Mouse (Mus musculus): ENCODE results near the gene Klhl9. TPM values are rescaled to one million over a fixed set of nuclear protein-coding genes. Genes with fewer than 3 reads are reported as not detected.
"Not testable (repeated sequence)": the region's sequence is repeated elsewhere in the genome, so short reads cannot be mapped to it uniquely, and the experiment has no call there.

Klhl9 gene
- total RNA-seq (2021): 10 to 100 TPM; 85.2 to 88.5 TPM
- long read RNA-seq, experiment 1, full-length matches to known transcripts: 9 of 9 reads
- long read RNA-seq, experiment 1, partial matches to known transcripts: 0 of 9 reads
- long read RNA-seq, experiment 1, other reads (novel, unspliced or antisense): 0 of 9 reads
- long read RNA-seq, experiment 2, full-length matches to known transcripts: 38 of 39 reads
- long read RNA-seq, experiment 2, partial matches to known transcripts: 0 of 39 reads
- long read RNA-seq, experiment 2, other reads (novel, unspliced or antisense): 1 of 39 reads

- DNase-seq (ENCODE audit: low spot score in 2 of 2): peak; percentile 78 to 89
Measured at GRCm38 (mm10) chr4:88721791-88722721, at the start of gene Klhl9, which contains the start of gene Gm26566. Gene Klhl9 (minus strand): TSS chr4:88722465. Gene Gm26566 (plus strand): TSS chr4:88721805.

- peak in 1 of 2 experiments; percentile 18 for DNase-seq (ENCODE audit: low spot score in 2 of 2)
Measured at GRCm38 (mm10) chr4:88763384-88764018, 41.2 kb upstream of the Klhl9 start.

GRCm38 (mm10) chr4:88762341-88762740, 40.1 kb upstream of the Klhl9 start:
- DNase-seq (ENCODE audit: low spot score in 2 of 2): peak in 1 of 2 experiments; percentile 16

GRCm38 (mm10) chr4:88761776-88762175, 39.5 kb upstream of the Klhl9 start:
- DNase-seq (ENCODE audit: low spot score in 2 of 2): peak; percentile 62 to 76

- DNase-seq (ENCODE audit: low spot score in 2 of 2): peak in 1 of 2 experiments; percentile 34
Measured at GRCm38 (mm10) chr4:88760431-88760830, 38.2 kb upstream of the Klhl9 start.

GRCm38 (mm10) chr4:88759610-88760268, 37.5 kb upstream of the Klhl9 start, which contains the start of gene Gm13283:
Gene Gm13283 (plus strand): TSS chr4:88760119.
- DNase-seq (ENCODE audit: low spot score in 2 of 2): peak in 1 of 2 experiments; percentile 22

GRCm38 (mm10) chr4:88758751-88759150, 36.5 kb upstream of the Klhl9 start:
- not testable (repeated sequence) for DNase-seq (ENCODE audit: low spot score in 2 of 2)

- peak; percentile 73 to 82 for DNase-seq (ENCODE audit: low spot score in 2 of 2)
Measured at GRCm38 (mm10) chr4:88757628-88758031, 35.4 kb upstream of the Klhl9 start.

- not testable (repeated sequence) for DNase-seq (ENCODE audit: low spot score in 2 of 2)
Measured at GRCm38 (mm10) chr4:88756581-88757513, 34.6 kb upstream of the Klhl9 start.

GRCm38 (mm10) chr4:88754818-88755340, 32.6 kb upstream of the Klhl9 start, which contains the start of gene Gm13271:
Gene Gm13271 (plus strand): TSS chr4:88754868.
- DNase-seq (ENCODE audit: low spot score in 2 of 2): peak; percentile 59 to 71

GRCm38 (mm10) chr4:88749926-88750325, 27.7 kb upstream of the Klhl9 start:
- no peak for DNase-seq (ENCODE audit: low spot score in 2 of 2)

- no peak for DNase-seq (ENCODE audit: low spot score in 2 of 2)
Measured at GRCm38 (mm10) chr4:88744207-88744606, 21.9 kb upstream of the Klhl9 start.

GRCm38 (mm10) chr4:88742771-88743371, 20.6 kb upstream of the Klhl9 start:
- DNase-seq (ENCODE audit: low spot score in 2 of 2): no peak

- no peak for DNase-seq (ENCODE audit: low spot score in 2 of 2)
Measured at GRCm38 (mm10) chr4:88741426-88741825, 19.2 kb upstream of the Klhl9 start.

GRCm38 (mm10) chr4:88739036-88739435, 16.8 kb upstream of the Klhl9 start:
- no peak for DNase-seq (ENCODE audit: low spot score in 2 of 2)

- DNase-seq (ENCODE audit: low spot score in 2 of 2): peak; percentile 43 to 52
Measured at GRCm38 (mm10) chr4:88738480-88738879, 16.2 kb upstream of the Klhl9 start.

GRCm38 (mm10) chr4:88727324-88727723, 5.1 kb upstream of the Klhl9 start:
- DNase-seq (ENCODE audit: low spot score in 2 of 2): no peak

GRCm38 (mm10) chr4:88726727-88727126, 4.5 kb upstream of the Klhl9 start:
- no peak for DNase-seq (ENCODE audit: low spot score in 2 of 2)

Data from adrenal gland, postnatal 4 days (tissue).